ENCODE assay signal across 14 mouse cellular contexts in the genomic region with DNA sequence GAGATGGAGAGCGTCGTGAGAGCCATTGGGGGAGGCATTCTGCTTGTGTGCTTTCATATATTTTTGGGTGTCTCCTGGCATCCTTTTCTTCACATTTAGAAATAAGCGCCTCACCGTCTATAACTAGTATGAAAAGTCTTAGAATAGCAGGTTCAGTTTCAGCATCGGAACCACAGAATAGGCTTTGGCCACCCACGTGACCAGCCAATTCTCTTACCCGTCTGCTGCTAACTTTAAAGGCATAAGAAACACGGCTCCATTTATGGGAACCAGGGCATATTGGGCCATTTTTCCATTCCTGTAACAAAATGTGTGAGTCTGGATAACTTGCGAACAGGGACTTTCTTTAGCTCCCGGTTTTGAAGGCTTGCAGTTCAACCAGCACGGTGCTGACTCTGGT.
DNase-seq lines count a peak whose midpoint lies in the region.
"Had no signal": no experiment of that assay in that cellular context is flagged by ENCODE, and none has a peak within 500 bp of the region (broad histone marks: within the 10 kb centered on the region; RNA-seq: fewer than 3 reads in every experiment).

No protein-coding gene starts in this region.

- intact Hi-C loops in left cerebral cortex, postnatal 14 days (cut with DNase I): no loop called here
- intact Hi-C loops in left cerebral cortex, postnatal 36 days (cut with DNase I): no loop called here

- peak; percentile 25 to 54 for DNase-seq in left cerebral cortex, postnatal 14 days (ENCODE audit: low spot score in 2 of 2)
- DNase-seq in left cerebral cortex, postnatal 36 days (ENCODE audit: low spot score in 2 of 2): no peak
- peak; percentile 42 to 75 for DNase-seq in right cerebral cortex, postnatal 10 days (ENCODE audit: low spot score in 2 of 2)
- no peak for DNase-seq in right cerebral cortex, adult 18-20 months
- DNase-seq: adrenal gland, adult 2 months; adrenal gland, adult 8-10 months; adrenal gland, postnatal 10 days; adrenal gland, postnatal 14 days; adrenal gland, postnatal 25 days; adrenal gland, postnatal 36 days; B cell, adult 2 months; cerebellum, adult 11 months; cerebellum, adult 11-12 months; cerebellum, adult 18-20 months had no signal

Comparison
In these comparisons a context has a peak if more than half of its experiments do, and no peak if none do; other contexts are left out.
1. DNase-seq: peak in left cerebral cortex, postnatal 14 days (2 of 2) and right cerebral cortex, postnatal 10 days (2 of 2); none in left cerebral cortex, postnatal 36 days (0 of 2) and right cerebral cortex, adult 18-20 months (single experiment).